ENCODE assay signal across 10 mouse cellular contexts in the genomic region with DNA sequence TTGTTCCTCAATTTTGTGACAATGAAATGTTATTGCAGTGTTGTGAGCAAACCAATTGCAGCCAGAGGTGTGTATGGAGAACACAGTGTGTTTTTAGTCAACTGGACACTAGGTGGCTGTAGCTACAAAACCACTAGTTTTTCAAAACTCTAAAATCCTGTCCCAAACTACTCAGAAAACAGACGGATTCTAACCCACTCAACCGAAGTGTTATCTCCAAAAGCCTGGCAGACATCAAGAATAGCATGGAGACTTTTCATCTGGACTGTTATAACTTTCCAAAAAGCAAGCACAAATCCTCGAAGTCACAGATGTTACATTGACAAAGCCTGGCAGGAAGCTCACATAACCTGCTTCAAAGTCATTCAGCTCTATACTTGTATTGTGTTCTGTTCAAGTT. TPM values are rescaled to one million over a fixed set of nuclear protein-coding genes. Genes with fewer than 3 reads are reported as not detected.
DNase-seq lines count a peak whose midpoint lies in the region.
"Had no signal": no experiment of that assay in that cellular context is flagged by ENCODE, and none has a peak within 500 bp of the region (broad histone marks: within the 10 kb centered on the region; RNA-seq: fewer than 3 reads in every experiment).

No protein-coding gene starts in this region.

- peak; percentile 1 for DNase-seq in embryo, embryonic 11 days
- no peak for DNase-seq in embryo, embryonic 9.5 days (ENCODE audit: extremely low spot score)
- peak; percentile 10 for DNase-seq in layer of hippocampus, adult 11-12 months (ENCODE audit: low spot score)
- DNase-seq in layer of hippocampus, postnatal 36 days, result no peak
- DNase-seq in A20 (ENCODE audit: low read depth, low spot score) (peak; percentile 2), MN1 (ENCODE audit: low spot score) (no peak)
- DNase-seq in layer of hippocampus, adult 9-11 months, result peak; percentile 18
- no peak for DNase-seq in thymus, postnatal 14 days
- DNase-seq: adrenal gland, adult 2 months; cerebellum, postnatal 36 days had no signal

RNA-seq across cellular contexts. Expression of gene A1cf, which starts 6.7 kb away (rescaled TPM):
- total RNA-seq in layer of hippocampus, postnatal 36 days (2021), result not detected

Comparison
In these comparisons a context has a peak if more than half of its experiments do, and no peak if none do; other contexts are left out.
1. DNase-seq: peak in embryo, embryonic 11 days (single experiment), layer of hippocampus, adult 11-12 months (single experiment), A20 (single experiment) and layer of hippocampus, adult 9-11 months (single experiment); none in embryo, embryonic 9.5 days (single experiment), layer of hippocampus, postnatal 36 days (0 of 2), thymus, postnatal 14 days (single experiment) and MN1 (single experiment).